35 mouse cellular contexts compared by ENCODE assay signal in genomic region chr16:13748124-13748523, GRCm38 (mm10). TPM values are rescaled to one million over a fixed set of nuclear protein-coding genes. Genes with fewer than 3 reads are reported as not detected.
"Had no signal": no experiment of that assay in that cellular context is flagged by ENCODE, and none has a peak within 500 bp of the region (broad histone marks: within the 10 kb centered on the region; RNA-seq: fewer than 3 reads in every experiment).

No protein-coding gene starts in this region.

- H3K4me1 ChIP-seq: heart, embryonic 13.5 days; heart, embryonic 15.5 days; hindbrain, embryonic 13.5 days; hindbrain, embryonic 15.5 days; kidney, embryonic 15.5 days; limb, embryonic 10.5 days; limb, embryonic 12.5 days; liver, embryonic 13.5 days; liver, embryonic 15.5 days had no signal

- H3K4me3 ChIP-seq: heart, embryonic 13.5 days; heart, embryonic 15.5 days; hindbrain, embryonic 13.5 days; hindbrain, embryonic 15.5 days; kidney, embryonic 15.5 days; limb, embryonic 10.5 days; limb, embryonic 12.5 days; liver, embryonic 13.5 days; liver, embryonic 15.5 days had no signal

- H3K9ac ChIP-seq: heart, embryonic 13.5 days; heart, embryonic 15.5 days; hindbrain, embryonic 13.5 days; hindbrain, embryonic 15.5 days; kidney, embryonic 15.5 days; limb, embryonic 12.5 days; liver, embryonic 13.5 days; liver, embryonic 15.5 days had no signal

- H3K27me3 ChIP-seq: heart, embryonic 15.5 days; hindbrain, embryonic 15.5 days; kidney, embryonic 15.5 days; liver, embryonic 15.5 days had no signal

- DNase-seq: gastrocnemius, postnatal 14 days; gastrocnemius, postnatal 36 days; heart, adult 18-20 months; heart, postnatal 14 days; heart, postnatal 36 days; kidney, adult 11 months; kidney, adult 2 months; kidney, adult 9 months; kidney, postnatal 14 days; kidney, postnatal 36 days; layer of hippocampus, adult 9-11 months; layer of hippocampus, postnatal 36 days; liver; liver, embryonic 13.5 days had no signal

- H3K9me3 ChIP-seq: heart, embryonic 13.5 days; heart, embryonic 15.5 days; hindbrain, embryonic 13.5 days; hindbrain, embryonic 15.5 days; kidney, embryonic 15.5 days; limb, embryonic 10.5 days; limb, embryonic 12.5 days; liver, embryonic 13.5 days; liver, embryonic 15.5 days had no signal

- H3K27ac ChIP-seq: heart, embryonic 13.5 days; heart, embryonic 15.5 days; hindbrain, embryonic 13.5 days; hindbrain, embryonic 15.5 days; hindbrain, postnatal 0 days; kidney, embryonic 15.5 days; kidney, postnatal 0 days; limb, embryonic 10.5 days; limb, embryonic 12.5 days; liver, embryonic 13.5 days; liver, embryonic 15.5 days had no signal

- H3K36me3 ChIP-seq: heart, embryonic 13.5 days; heart, embryonic 15.5 days; hindbrain, embryonic 13.5 days; hindbrain, embryonic 15.5 days; kidney, embryonic 15.5 days; limb, embryonic 10.5 days; limb, embryonic 12.5 days; liver, embryonic 13.5 days; liver, embryonic 15.5 days had no signal

RNA-seq across cellular contexts. Expression of gene Pla2g10, which starts 17.3 kb away (rescaled TPM):
- total RNA-seq: gastrocnemius, adult 8-10 months; gastrocnemius, postnatal 14 days; gastrocnemius, postnatal 36 days; heart, adult 18-20 months; heart, postnatal 14 days; heart, postnatal 36 days; hematopoietic stem cell, adult 5-6 weeks; hindbrain, postnatal 0 days; layer of hippocampus, adult 18-20 months; layer of hippocampus, adult 8-10 months; layer of hippocampus, postnatal 14 days; layer of hippocampus, postnatal 36 days; left cerebral cortex, adult 18-20 months; left cerebral cortex, adult 8-10 months; left cerebral cortex, postnatal 14 days; left cerebral cortex, postnatal 36 days had no signal
- polyA plus RNA-seq: heart, embryonic 11.5 days; heart, postnatal 0 days; hindbrain, postnatal 0 days; kidney, postnatal 0 days; limb, embryonic 12.5 days; liver, embryonic 13.5 days; liver, embryonic 15.5 days had no signal
